Mouse (Mus musculus) fibroblast of lung, adult 2 months (primary cell): ENCODE data around the gene Zfp809.

ENCODE experiments used
- DNase-seq: peaks from one replicate; pipeline ENCODE4 v3.0.0-alpha.2; 2011; ENCODE audit warnings: low read depth

The Zfp809 gene

DNA sequence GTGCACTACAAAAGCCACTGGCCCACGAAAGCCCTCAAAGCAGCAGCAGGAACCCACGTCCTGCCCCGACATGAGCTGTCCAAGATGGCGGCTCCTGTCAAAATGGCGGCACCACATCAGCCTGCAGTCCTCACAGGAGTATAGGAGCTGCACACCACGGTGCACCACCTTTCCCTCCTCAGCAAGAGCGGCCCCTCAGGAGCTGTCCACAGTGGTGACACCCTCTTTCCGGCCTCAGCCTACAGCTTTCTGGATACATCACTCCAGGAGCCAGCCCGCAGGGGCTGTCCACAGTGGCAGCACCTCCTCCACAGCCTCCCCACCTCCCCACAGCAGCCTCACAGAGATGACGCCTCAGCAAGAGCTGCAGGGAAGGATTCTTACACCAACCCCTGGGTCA lies 37.1 kb downstream of the Zfp809 start:
- no peak for DNase-seq

DNA sequence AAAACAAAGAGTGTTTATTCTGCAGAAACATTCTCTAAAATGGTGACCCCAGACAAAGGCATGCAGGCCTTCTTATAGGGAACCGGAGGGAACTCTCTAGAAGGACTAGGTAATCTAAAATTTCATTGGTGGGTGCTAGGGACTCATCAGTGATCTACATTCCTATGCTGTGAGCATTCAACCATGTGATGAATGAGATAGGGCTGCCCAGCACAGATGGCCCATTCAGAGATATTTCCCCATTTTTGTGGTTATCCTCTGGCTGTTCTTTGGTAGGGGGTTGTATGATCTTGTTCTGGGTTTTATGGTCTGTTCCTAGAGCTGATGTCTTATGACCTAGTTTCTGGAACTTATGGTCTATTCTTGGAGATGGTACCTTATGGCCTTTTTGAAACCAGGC lies 43.4 kb downstream of the Zfp809 start:
- no peak for DNase-seq

DNA sequence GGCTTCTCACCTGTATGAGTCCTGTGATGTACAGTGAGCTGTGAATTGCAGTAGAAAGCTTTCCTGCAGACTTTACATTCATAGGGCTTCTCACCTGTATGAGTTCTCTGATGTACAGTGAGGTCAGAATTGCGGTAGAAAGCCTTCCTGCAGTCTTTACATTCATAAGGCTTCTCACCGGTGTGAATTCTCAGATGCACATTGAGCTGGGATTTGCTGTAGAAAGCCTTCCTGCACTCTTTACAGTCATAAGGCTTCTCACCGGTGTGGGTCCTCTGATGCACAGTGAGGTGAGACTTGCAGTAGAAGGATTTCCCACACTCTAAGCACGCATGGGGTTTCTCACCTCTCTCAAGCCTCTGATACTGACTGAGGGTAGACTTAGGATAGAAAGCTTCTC lies 53.2 kb downstream of the Zfp809 start:
- DNase-seq, result no peak
